ENCODE assay signal across 23 mouse cellular contexts in the genomic region with DNA sequence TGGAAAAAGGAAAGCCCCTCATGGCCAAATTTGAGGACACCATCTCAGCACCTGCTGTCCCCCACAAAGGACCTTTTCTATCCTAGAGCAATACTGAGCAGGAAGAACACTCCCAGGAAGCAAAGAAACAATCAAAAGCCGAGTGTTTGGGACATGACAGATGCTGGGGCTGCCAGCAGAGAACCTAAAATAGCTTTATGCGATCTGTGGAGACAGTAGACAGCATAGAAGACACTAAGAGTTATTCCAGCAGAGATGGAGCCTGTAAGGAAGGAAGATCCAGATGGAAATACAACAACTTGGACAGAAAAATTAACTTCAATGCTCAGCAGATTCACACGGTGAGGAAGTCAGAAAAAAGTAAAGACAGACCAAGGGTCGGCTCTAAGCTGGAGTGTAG. TPM values are rescaled to one million over a fixed set of nuclear protein-coding genes. Genes with fewer than 3 reads are reported as not detected.
"Had no signal": no experiment of that assay in that cellular context is flagged by ENCODE, and none has a peak within 500 bp of the region (broad histone marks: within the 10 kb centered on the region; RNA-seq: fewer than 3 reads in every experiment).

No protein-coding gene starts in this region.

- H3K27me3 ChIP-seq: hindbrain, embryonic 15.5 days; kidney, embryonic 15.5 days; limb, embryonic 13.5 days had no signal

- H3K27ac ChIP-seq: heart, adult 2 months; heart, embryonic 13.5 days; heart, embryonic 15.5 days; hindbrain, embryonic 13.5 days; hindbrain, embryonic 15.5 days; hindbrain, postnatal 0 days; kidney, embryonic 15.5 days; kidney, postnatal 0 days; limb, embryonic 13.5 days; limb, embryonic 15.5 days; liver, embryonic 12.5 days had no signal

- DNase-seq: gastrocnemius, postnatal 14 days; gastrocnemius, postnatal 36 days; heart, adult 11 months; heart, adult 2 months; heart, postnatal 14 days; heart, postnatal 36 days; kidney, adult 11 months; kidney, adult 2 months; kidney, adult 9 months; kidney, postnatal 14 days; kidney, postnatal 36 days; left cerebral cortex, postnatal 4 days had no signal

- H3K4me3 ChIP-seq: heart, adult 2 months; heart, embryonic 13.5 days; heart, embryonic 15.5 days; hindbrain, embryonic 13.5 days; hindbrain, embryonic 15.5 days; kidney, embryonic 15.5 days; limb, embryonic 13.5 days; limb, embryonic 15.5 days; liver, embryonic 12.5 days had no signal

- H3K9me3 ChIP-seq: heart, embryonic 13.5 days; heart, embryonic 15.5 days; hindbrain, embryonic 13.5 days; hindbrain, embryonic 15.5 days; kidney, embryonic 15.5 days; limb, embryonic 13.5 days; limb, embryonic 15.5 days; liver, embryonic 12.5 days had no signal

- H3K4me1 ChIP-seq: heart, embryonic 13.5 days; heart, embryonic 15.5 days; hindbrain, embryonic 13.5 days; hindbrain, embryonic 15.5 days; kidney, embryonic 15.5 days; limb, embryonic 13.5 days; limb, embryonic 15.5 days; liver, embryonic 12.5 days had no signal

- H3K36me3 ChIP-seq: heart, embryonic 13.5 days; heart, embryonic 15.5 days; hindbrain, embryonic 13.5 days; hindbrain, embryonic 15.5 days; kidney, embryonic 15.5 days; limb, embryonic 13.5 days; limb, embryonic 15.5 days; liver, embryonic 12.5 days had no signal

RNA-seq across cellular contexts. Expression of gene Chrna4, which starts 22.5 kb away (rescaled TPM):
- total RNA-seq: heart, adult 2 months; heart, postnatal 36 days; hematopoietic stem cell, adult 5-6 weeks had no signal
- polyA plus RNA-seq: heart, adult 2 months had no signal
